Mouse (Mus musculus) CH12.LX (cell line): ENCODE measurements around the gene Vmn1r239-ps. TPM values are rescaled to one million over a fixed set of nuclear protein-coding genes. Genes with fewer than 3 reads are reported as not detected.

Experiments used
- DNase-seq: peaks from one replicate; pipeline ENCODE4 v3.0.0-alpha.2; 2013; ENCODE audit errors: extremely low read depth
- H3K27ac ChIP-seq: 2 replicates; pipeline ENCODE4 v1.5.1; 2012; ENCODE audit warnings: low read depth, mild to moderate bottlenecking, control low read depth, moderate library complexity; ENCODE audit not compliant: insufficient read depth
- H3K27me3 ChIP-seq: replicated peaks from 2 replicates; pipeline ENCODE3; 2012; ENCODE audit warnings: inconsistent platforms
- H3K36me3 ChIP-seq, 2 experiments: replicated peaks in 1 of 2; 2 replicates each; pipeline versions ENCODE3 to v1.6.1; 2012; ENCODE audit warnings: inconsistent platforms in 1 of 2, low read length in 1 of 2, mild to moderate bottlenecking in 1 of 2, mixed read lengths in 1 of 2, moderate library complexity in 1 of 2; ENCODE audit not compliant: control insufficient read depth in 1 of 2, insufficient read depth in 1 of 2
- H3K4me1 ChIP-seq, 2 experiments: 2 replicates each; pipeline ENCODE4 v1.6.1; 2012; ENCODE audit warnings: inconsistent platforms in 1 of 2, moderate library complexity in 1 of 2; ENCODE audit not compliant: insufficient read depth in 2 of 2, control insufficient read depth in 1 of 2
- H3K4me2 ChIP-seq: 2 replicates; pipeline ENCODE4 v1.6.1; 2012; ENCODE audit warnings: low read depth, mild to moderate bottlenecking, control low read depth; ENCODE audit not compliant: poor library complexity, insufficient read depth, severe bottlenecking
- H3K4me3 ChIP-seq, 3 experiments: fragments of 150-350 bp in 1 of 3; sonication (generic) in 1 of 3; replicated peaks in 1 of 3; 2 replicates each; pipeline versions ENCODE3 to v1.5.1; 2011 to 2012; ENCODE audit warnings: low read depth in 2 of 3, low read length in 2 of 3, mild to moderate bottlenecking in 2 of 3, moderate library complexity in 2 of 3, control low read depth in 1 of 3, improper control_type of control experiment in 1 of 3, inconsistent platforms in 1 of 3, mixed read lengths in 1 of 3; ENCODE audit not compliant: poor library complexity in 1 of 3
- H3K79me2 ChIP-seq: replicated peaks from 2 replicates; pipeline ENCODE4 v1.6.1; 2012; ENCODE audit warnings: mild to moderate bottlenecking, moderate library complexity; ENCODE audit not compliant: control insufficient read depth, poor library complexity, insufficient read depth, severe bottlenecking; ENCODE audit errors: extremely low read depth
- H3K9ac ChIP-seq: 2 replicates; pipeline ENCODE4 v1.6.1; 2012; ENCODE audit warnings: low read depth, mild to moderate bottlenecking, control low read depth, moderate library complexity; ENCODE audit not compliant: insufficient read depth
- H3K9me3 ChIP-seq: replicated peaks from 2 replicates; pipeline ENCODE3; 2012; ENCODE audit warnings: low read length, inconsistent platforms, mixed read lengths
- BHLHE40 ChIP-seq: IDR thresholded peaks from 2 replicates; pipeline ENCODE4 v1.6.1; 2011; ENCODE audit warnings: mild to moderate bottlenecking, low read depth, low read length, improper control_type of control experiment
- ELF1 ChIP-seq: IDR thresholded peaks from 2 replicates; pipeline ENCODE4 v1.6.1; 2014; ENCODE audit warnings: low read depth, mild to moderate bottlenecking, inconsistent platforms, low read length, improper control_type of control experiment
- IRF4 ChIP-seq: IDR thresholded peaks from 2 replicates; pipeline ENCODE4 v1.6.1; 2014; ENCODE audit warnings: low read depth, mild to moderate bottlenecking, inconsistent platforms, low read length, improper control_type of control experiment
- JUND ChIP-seq: conservative IDR thresholded peaks from 2 replicates; pipeline ENCODE4 v1.6.1; 2011; ENCODE audit warnings: low read depth, low read length, improper control_type of control experiment
- MAZ ChIP-seq: IDR thresholded peaks from 2 replicates; pipeline ENCODE4 v1.6.1; 2012; ENCODE audit warnings: low read depth, mild to moderate bottlenecking, inconsistent platforms, low read length, improper control_type of control experiment, moderate library complexity
- MXI1 ChIP-seq: IDR thresholded peaks from 2 replicates; pipeline ENCODE4 v1.6.1; 2011; ENCODE audit warnings: mild to moderate bottlenecking, low read depth, low read length, improper control_type of control experiment
- NRF1 ChIP-seq: IDR thresholded peaks from 2 replicates; pipeline ENCODE4 v1.6.1; 2014; ENCODE audit warnings: low read depth, mild to moderate bottlenecking, inconsistent platforms, low read length, improper control_type of control experiment, moderate library complexity
- POLR2A ChIP-seq: IDR thresholded peaks from 2 replicates; pipeline ENCODE4 v1.6.1; 2011; ENCODE audit warnings: low read depth, mild to moderate bottlenecking, improper control_type of control experiment, low read length
- POLR2AphosphoS2 ChIP-seq: IDR thresholded peaks from 2 replicates; pipeline ENCODE4 v1.6.1; 2011; ENCODE audit warnings: low read depth, low read length, improper control_type of control experiment
- RCOR1 ChIP-seq: conservative IDR thresholded peaks from 2 replicates; pipeline ENCODE4 v1.6.1; 2012; ENCODE audit warnings: low read depth, mild to moderate bottlenecking, inconsistent platforms, low read length, improper control_type of control experiment
- SMC3 ChIP-seq: IDR thresholded peaks from 2 replicates; pipeline ENCODE4 v1.6.1; 2011; ENCODE audit warnings: low read depth, low read length, improper control_type of control experiment
- UBTF ChIP-seq: IDR thresholded peaks from 2 replicates; pipeline ENCODE4 v1.6.1; 2012; ENCODE audit warnings: low read depth, mild to moderate bottlenecking, inconsistent platforms, low read length, improper control_type of control experiment, moderate library complexity
- USF1 ChIP-seq: IDR thresholded peaks from 2 replicates; pipeline ENCODE4 v1.6.1; 2014; ENCODE audit warnings: low read depth, mild to moderate bottlenecking, inconsistent platforms, low read length, improper control_type of control experiment
- ZMIZ1 ChIP-seq: IDR thresholded peaks from 2 replicates; pipeline ENCODE4 v1.6.1; 2012; ENCODE audit warnings: low read depth, mild to moderate bottlenecking, inconsistent platforms, low read length, improper control_type of control experiment
- ZNF384 ChIP-seq: IDR thresholded peaks from 2 replicates; pipeline ENCODE4 v1.6.1; 2012; ENCODE audit warnings: low read depth, low read length, improper control_type of control experiment, inconsistent platforms
- dilution Hi-C: fragments of 300-500 bp; cut with MboI; formaldehyde crosslinking; loops from 2 replicates; pipeline ENCODE4 v1.14.3; 2020; ENCODE audit warnings: low sequenced_read_pairs; ENCODE audit not compliant: extremely low pct_unique_long_range_greater_than_20kb, extremely low pct_ligation_motif_present
- in situ Hi-C: fragments of 300-500 bp; cut with MboI; formaldehyde crosslinking; loops from 3 replicates; pipeline ENCODE4 v1.14.3; 2019; ENCODE audit warnings: low sequenced_read_pairs, low pct_ligation_motif_present, low pct_unique_long_range_greater_than_20kb, mixed read lengths
- polyA plus RNA-seq: library from polyadenylated mRNA; unstranded; fragments of >175 nt; gene quantifications from 2 replicates; pipeline ENCODE4 v1.2.1, GENCODE M21; 2012; ENCODE audit warnings: low read depth; ENCODE audit not compliant: insufficient read length
- total RNA-seq, 2 experiments: library from RNA; depleted of rRNA; stranded (reverse); fragments of 300-350 nt in 1 of 2; fragments of >200 nt in 1 of 2; gene quantifications; 2 replicates each; pipeline ENCODE4 v1.2.3; 2012 to 2014

Vmn1r239-ps gene
- total and polyA plus RNA-seq, 3 experiments = not detected

GRCm38 (mm10) chrX:147435400-147435799 lies 18.1 kb downstream of the Vmn1r239-ps start:
- H3K4me1 ChIP-seq = no peaks in the 10 kb centered on the region
- no peaks in the 10 kb centered on the region for H3K79me2 ChIP-seq
- no peaks in the 10 kb centered on the region for H3K27me3 ChIP-seq
- no peak overlapping the region for H3K4me3 ChIP-seq
- in situ Hi-C loops = no loop called here
- no peak overlapping the region for H3K4me2 ChIP-seq
- TF ChIP-seq POLR2A = no peak
- no peak for TF ChIP-seq RCOR1
- TF ChIP-seq POLR2AphosphoS2 = no peak
- no peak for TF ChIP-seq SMC3
- TF ChIP-seq UBTF = no peak
- no peak for TF ChIP-seq IRF4
- TF ChIP-seq ZMIZ1 = no peak
- no peak for TF ChIP-seq ZNF384
- TF ChIP-seq NRF1 = no peak
- H3K9me3 ChIP-seq = no peaks in the 10 kb centered on the region
- no peak for DNase-seq
- H3K27ac ChIP-seq = no peak overlapping the region
- no peak overlapping the region for H3K9ac ChIP-seq
- dilution Hi-C loops = no loop called here
- H3K36me3 ChIP-seq = no peaks in the 10 kb centered on the region

- Histone ChIP-seq H3K9ac (no peak overlapping the region), H3K27ac (no peak overlapping the region), H3K4me3 (no peak overlapping the region), H3K36me3 (no peaks in the 10 kb centered on the region), H3K4me1 (no peaks in the 10 kb centered on the region), H3K79me2 (no peaks in the 10 kb centered on the region), H3K4me2 (no peak overlapping the region), H3K9me3 (no peaks in the 10 kb centered on the region), H3K27me3 (no peaks in the 10 kb centered on the region)
- DNase-seq = no peak
- in situ Hi-C loops = no loop called here
- dilution Hi-C loops = no loop called here
- no peak for TF ChIP-seq JUND
- TF ChIP-seq USF1 = no peak
- no peak for TF ChIP-seq POLR2A
- no peak for TF ChIP-seq BHLHE40
- TF ChIP-seq MAZ = no peak
- no peak for TF ChIP-seq ELF1
These were observed 23.8 kb downstream of the Vmn1r239-ps start for GRCm38 (mm10) chrX:147429753-147430152.

- dilution Hi-C loops = no loop called here
- H3K4me3 ChIP-seq = no peak within 1 kb of the TSS
- no peak within 1 kb of the TSS for H3K4me2 ChIP-seq
- H3K9me3 ChIP-seq = no peaks in the 10 kb centered on the region
- no peaks in the 10 kb centered on the region for H3K36me3 ChIP-seq
- no peaks in the 10 kb centered on the region for H3K27me3 ChIP-seq
- TF ChIP-seq RCOR1 (no peak), MXI1 (no peak), IRF4 (no peak)
- H3K9ac ChIP-seq = no peak within 1 kb of the TSS
- H3K27ac ChIP-seq = no peak within 1 kb of the TSS
- in situ Hi-C loops = no loop called here
- H3K79me2 ChIP-seq = no peaks in the 10 kb centered on the region
- no peaks in the 10 kb centered on the region for H3K4me1 ChIP-seq
- no peak for DNase-seq
These were observed 24.4 kb downstream of the Vmn1r239-ps start, which contains the start of gene Il13ra2 for GRCm38 (mm10) chrX:147429129-147429528. Il13ra2 (minus strand) TSS chrX:147429192.

Other genes with a start within 250 kb of the Vmn1r239-ps start
- not detected in 2 replicates for gene Il13ra2, start 24.5 kb downstream of the Vmn1r239-ps start, total RNA-seq (2012; rRNA removed)
- not detected in 2 replicates for gene Il13ra2, start 24.5 kb downstream of the Vmn1r239-ps start, total RNA-seq (2014; rRNA removed)
- not detected in 2 replicates for gene Il13ra2, start 24.5 kb downstream of the Vmn1r239-ps start, polyA plus RNA-seq
- not detected in 2 replicates for gene Lrch2, start 100.4 kb upstream of the Vmn1r239-ps start, total RNA-seq (2012; rRNA removed)
- not detected in 2 replicates for gene Lrch2, start 100.4 kb upstream of the Vmn1r239-ps start, total RNA-seq (2014; rRNA removed)
- gene Lrch2, start 100.4 kb upstream of the Vmn1r239-ps start, polyA plus RNA-seq = not detected in 2 replicates